Mouse (Mus musculus): ENCODE results near the gene Zfp184. TPM values are rescaled to one million over a fixed set of nuclear protein-coding genes. Genes with fewer than 3 reads are reported as not detected.

Gene Zfp184
- polyA plus RNA-seq, 1 experiment from 2014 or later, result 7.1 TPM

- Histone ChIP-seq H3K4me3 (ENCODE audit: control insufficient read depth in 1 of 2, insufficient read depth in 1 of 2, low read depth in 1 of 2, low read length in 2 of 2) (peak overlapping the region; percentile 59 to 62), H3K9ac (ENCODE audit: low read length) (peak overlapping the region; percentile 81), H3K4me1 (ENCODE audit: control insufficient read depth in 2 of 2, insufficient read depth in 2 of 2, low read length in 2 of 2) (no peaks in the 10 kb centered on the region), H3K4me2 (ENCODE audit: low read length) (peak overlapping the region; percentile 46), H3K9me3 (ENCODE audit: control insufficient read depth, low read length) (no peaks in the 10 kb centered on the region), H3K27ac (replicated peaks in 1 of 2; ENCODE audit: control insufficient read depth in 1 of 2, insufficient read depth in 1 of 2, low read depth in 2 of 2, low read length in 2 of 2) (peak overlapping the region; percentile 86 to 92), H3K27me3 (ENCODE audit: control insufficient read depth, insufficient read depth, low read length) (peaks cover 3% of the 10 kb centered on the region), H3K36me3 (ENCODE audit: control insufficient read depth, insufficient read depth, low read length) (no peaks in the 10 kb centered on the region)
- ATAC-seq (ENCODE audit: insufficient number of reproducible peaks, insufficient read depth, low FRiP score, low read depth), result peak; percentile 78; the same call in 1 of the 2 replicates
- WGBS, result under 1% methylated on average over 23 of the region's 23 CpGs
Observed at GRCm38 (mm10) chr13:21974221-21974725, 29.4 kb downstream of the Zfp184 start.

GRCm38 (mm10) chr13:21974726-21975473 is 30.0 kb downstream of the Zfp184 start:
- Histone ChIP-seq H3K9ac (ENCODE audit: low read length) (peak overlapping the region; percentile 81), H3K4me1 (ENCODE audit: control insufficient read depth in 2 of 2, insufficient read depth in 2 of 2, low read length in 2 of 2) (no peaks in the 10 kb centered on the region), H3K4me2 (ENCODE audit: low read length) (peak overlapping the region; percentile 46), H3K27ac (replicated peaks in 1 of 2; ENCODE audit: control insufficient read depth in 1 of 2, insufficient read depth in 1 of 2, low read depth in 2 of 2, low read length in 2 of 2) (peak overlapping the region; percentile 86 to 92), H3K36me3 (ENCODE audit: control insufficient read depth, insufficient read depth, low read length) (no peaks in the 10 kb centered on the region), H3K27me3 (ENCODE audit: control insufficient read depth, insufficient read depth, low read length) (peaks cover 10% of the 10 kb centered on the region), H3K9me3 (ENCODE audit: control insufficient read depth, low read length) (no peaks in the 10 kb centered on the region), H3K4me3 (ENCODE audit: control insufficient read depth in 1 of 2, insufficient read depth in 1 of 2, low read depth in 1 of 2, low read length in 2 of 2) (peak overlapping the region; percentile 59 to 62)
- peak; percentile 93 for ATAC-seq (ENCODE audit: insufficient number of reproducible peaks, insufficient read depth, low FRiP score, low read depth)
- WGBS, result 4% methylated on average over 20 of the region's 20 CpGs

DNA sequence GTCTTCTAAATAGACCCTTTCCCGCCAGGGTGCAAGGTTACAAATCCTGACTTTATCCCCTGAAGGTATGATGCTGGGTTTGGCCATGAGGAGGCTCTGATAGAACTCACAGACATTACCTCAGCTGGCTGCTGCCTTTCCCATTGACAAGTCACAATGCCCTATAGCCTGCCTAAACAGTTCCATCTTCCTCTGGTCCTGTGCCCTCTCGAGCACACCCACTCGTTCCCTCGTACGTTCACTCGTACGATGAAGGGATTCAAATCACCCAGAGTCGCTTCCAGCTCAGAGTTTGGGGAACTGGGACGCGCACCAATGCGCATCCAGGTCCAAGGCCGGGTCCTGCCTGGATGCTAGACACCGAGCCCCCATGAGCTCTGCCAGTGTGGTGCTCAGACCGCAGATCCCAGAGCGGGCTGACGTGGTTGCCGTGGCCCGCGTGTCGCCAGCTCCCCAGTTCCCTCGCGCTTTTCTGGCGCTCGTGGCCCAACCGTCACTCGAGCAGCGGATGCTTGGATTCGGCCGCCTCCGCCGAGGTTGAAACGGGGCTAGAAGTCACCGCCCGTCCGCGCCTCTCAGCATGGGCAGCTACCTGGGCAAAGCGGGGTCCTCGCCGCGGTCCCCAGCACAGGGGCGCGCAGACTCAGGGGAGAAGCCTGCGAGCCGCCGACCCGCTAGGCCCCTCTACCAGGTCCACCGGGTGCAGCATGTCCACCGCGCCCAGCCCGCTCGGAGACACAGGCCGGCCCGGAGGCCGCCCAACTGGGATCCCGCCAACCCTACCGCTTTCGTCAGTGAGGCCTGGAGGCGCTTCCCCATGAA is 36.3 kb downstream of the Zfp184 start, which contains the start of gene Pom121l2:
Gene Pom121l2 (plus strand): TSS at position 214 of the 822 bp plus-strand sequence.
- H3K27ac ChIP-seq (replicated peaks in 1 of 2; ENCODE audit: control insufficient read depth in 1 of 2, insufficient read depth in 1 of 2, low read depth in 2 of 2, low read length in 2 of 2), result no peak within 1 kb of the TSS
- peaks cover 3 to 4% of the 10 kb centered on the region in 2 experiments; a peak in 1 of 4 replicates for H3K4me1 ChIP-seq (ENCODE audit: control insufficient read depth in 2 of 2, insufficient read depth in 2 of 2, low read length in 2 of 2)
- ATAC-seq (ENCODE audit: insufficient number of reproducible peaks, insufficient read depth, low FRiP score, low read depth), result 0 out of 2 replicates have a peak, but pooled peaks have one; percentile 47
- peaks cover 63% of the 10 kb centered on the region for H3K27me3 ChIP-seq (ENCODE audit: control insufficient read depth, insufficient read depth, low read length)
- no peaks in the 10 kb centered on the region for H3K9me3 ChIP-seq (ENCODE audit: control insufficient read depth, low read length)
- peak within 1 kb of the TSS; percentile 42 to 54 for H3K4me3 ChIP-seq (ENCODE audit: control insufficient read depth in 1 of 2, insufficient read depth in 1 of 2, low read depth in 1 of 2, low read length in 2 of 2)
- under 1% methylated on average over 58 of the region's 58 CpGs for WGBS
- no peaks in the 10 kb centered on the region for H3K36me3 ChIP-seq (ENCODE audit: control insufficient read depth, insufficient read depth, low read length)
- peak within 1 kb of the TSS; percentile 76 for H3K9ac ChIP-seq (ENCODE audit: low read length)
- peak within 1 kb of the TSS; percentile 95 for H3K4me2 ChIP-seq (ENCODE audit: low read length)

DNA sequence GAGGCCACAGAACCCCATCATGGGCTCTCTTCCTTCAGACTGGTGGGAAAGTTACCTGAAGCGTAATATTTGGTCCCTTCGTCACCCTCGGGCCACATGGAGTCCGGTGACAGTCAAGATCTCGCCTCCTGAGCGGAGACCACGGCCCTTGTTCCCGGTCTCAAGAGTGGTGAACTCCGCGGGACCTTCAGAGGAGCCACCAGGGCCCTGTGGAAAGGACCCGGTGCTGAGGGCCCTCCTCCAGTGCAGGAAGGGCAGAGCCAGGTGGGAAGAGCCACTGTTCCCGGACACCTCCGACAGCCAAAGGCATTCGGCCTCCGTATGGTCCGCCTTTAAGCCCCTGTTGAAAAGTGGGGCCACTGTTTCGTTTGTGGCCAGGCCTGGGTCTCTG is 36.9 kb downstream of the Zfp184 start:
- H3K4me1 ChIP-seq (ENCODE audit: control insufficient read depth in 2 of 2, insufficient read depth in 2 of 2, low read length in 2 of 2), result peaks cover 3 to 4% of the 10 kb centered on the region in 2 experiments; a peak in 1 of 4 replicates
- peaks cover 68% of the 10 kb centered on the region for H3K27me3 ChIP-seq (ENCODE audit: control insufficient read depth, insufficient read depth, low read length)
- H3K4me3 ChIP-seq (ENCODE audit: control insufficient read depth in 1 of 2, insufficient read depth in 1 of 2, low read depth in 1 of 2, low read length in 2 of 2), result peak overlapping the region; percentile 42 to 54
- peak overlapping the region; percentile 76 for H3K9ac ChIP-seq (ENCODE audit: low read length)
- H3K4me2 ChIP-seq (ENCODE audit: low read length), result peak overlapping the region; percentile 95
- H3K27ac ChIP-seq (replicated peaks in 1 of 2; ENCODE audit: control insufficient read depth in 1 of 2, insufficient read depth in 1 of 2, low read depth in 2 of 2, low read length in 2 of 2), result no peak overlapping the region
- no peaks in the 10 kb centered on the region for H3K36me3 ChIP-seq (ENCODE audit: control insufficient read depth, insufficient read depth, low read length)
- no peaks in the 10 kb centered on the region for H3K9me3 ChIP-seq (ENCODE audit: control insufficient read depth, low read length)
- WGBS, result 8% methylated on average over 17 of the region's 17 CpGs
- ATAC-seq (ENCODE audit: insufficient number of reproducible peaks, insufficient read depth, low FRiP score, low read depth), result no peak

DNA sequence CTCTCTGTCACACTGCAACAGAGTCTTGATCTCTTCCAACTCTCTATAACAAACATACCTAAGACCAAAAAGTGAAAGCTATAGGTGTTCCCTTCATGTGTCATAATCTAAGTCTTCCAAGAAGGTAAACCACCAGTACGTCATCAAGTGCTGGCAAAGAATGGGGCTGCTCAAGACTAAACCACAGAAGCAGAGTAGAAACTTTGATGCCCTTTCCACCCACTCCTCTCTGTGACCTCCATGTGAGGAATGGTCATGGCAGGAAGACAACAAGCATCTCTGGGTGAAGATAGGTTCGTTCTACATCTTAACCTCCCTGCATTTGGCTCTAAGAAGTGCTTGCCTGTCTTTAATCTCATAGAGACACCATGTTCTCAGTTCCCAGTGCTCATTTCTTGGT is 39.6 kb downstream of the Zfp184 start:
- peaks cover 74% of the 10 kb centered on the region for H3K27me3 ChIP-seq (ENCODE audit: control insufficient read depth, insufficient read depth, low read length)

DNA sequence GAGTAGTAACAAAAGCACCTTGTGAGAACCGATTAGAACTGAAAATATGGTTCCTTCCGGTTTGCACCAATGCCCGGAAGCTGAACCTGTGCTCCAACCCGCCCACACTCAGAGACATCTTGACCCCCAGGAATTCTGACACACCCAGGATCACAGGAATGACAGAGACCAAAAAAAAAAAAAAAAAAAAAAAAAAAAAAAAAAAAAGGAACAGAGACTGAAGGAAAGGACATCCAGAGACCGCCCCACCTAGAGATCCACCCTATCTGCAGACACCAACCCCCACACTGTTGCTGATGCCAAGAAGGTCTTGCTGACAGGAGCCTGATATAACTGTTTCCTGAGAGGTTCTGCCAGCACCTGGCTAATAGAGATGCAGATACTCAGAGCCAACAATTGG is 47.7 kb downstream of the Zfp184 start:
- Histone ChIP-seq H3K9me3 (ENCODE audit: control insufficient read depth, low read length) (peaks cover 7% of the 10 kb centered on the region; the same call in 1 of the 2 replicates), H3K36me3 (ENCODE audit: control insufficient read depth, insufficient read depth, low read length) (no peaks in the 10 kb centered on the region), H3K4me3 (ENCODE audit: control insufficient read depth in 1 of 2, insufficient read depth in 1 of 2, low read depth in 1 of 2, low read length in 2 of 2) (no peak overlapping the region), H3K4me2 (ENCODE audit: low read length) (no peak overlapping the region), H3K27me3 (ENCODE audit: control insufficient read depth, insufficient read depth, low read length) (peaks cover 19% of the 10 kb centered on the region), H3K9ac (ENCODE audit: low read length) (no peak overlapping the region), H3K4me1 (ENCODE audit: control insufficient read depth in 2 of 2, insufficient read depth in 2 of 2, low read length in 2 of 2) (peaks cover 7 to 16% of the 10 kb centered on the region in 2 experiments; a peak in 3 of 4 replicates), H3K27ac (replicated peaks in 1 of 2; ENCODE audit: control insufficient read depth in 1 of 2, insufficient read depth in 1 of 2, low read depth in 2 of 2, low read length in 2 of 2) (no peak overlapping the region)
- WGBS, result 74% methylated on average over 5 of the region's 5 CpGs
- ATAC-seq (ENCODE audit: insufficient number of reproducible peaks, insufficient read depth, low FRiP score, low read depth), result no peak

More for the DNA sequence above, 39.6 kb downstream of the Zfp184 start:
- no peak overlapping the region for H3K4me3 ChIP-seq (ENCODE audit: control insufficient read depth in 1 of 2, insufficient read depth in 1 of 2, low read depth in 1 of 2, low read length in 2 of 2)
- 81% methylated on average over 2 of the region's 2 CpGs for WGBS
- H3K9ac ChIP-seq (ENCODE audit: low read length), result no peak overlapping the region
- no peaks in the 10 kb centered on the region for H3K9me3 ChIP-seq (ENCODE audit: control insufficient read depth, low read length)
- no peaks in the 10 kb centered on the region for H3K36me3 ChIP-seq (ENCODE audit: control insufficient read depth, insufficient read depth, low read length)
- no peak overlapping the region for H3K27ac ChIP-seq (replicated peaks in 1 of 2; ENCODE audit: control insufficient read depth in 1 of 2, insufficient read depth in 1 of 2, low read depth in 2 of 2, low read length in 2 of 2)
- peaks cover 3 to 4% of the 10 kb centered on the region in 2 experiments; a peak in 1 of 4 replicates for H3K4me1 ChIP-seq (ENCODE audit: control insufficient read depth in 2 of 2, insufficient read depth in 2 of 2, low read length in 2 of 2)
- no peak for ATAC-seq (ENCODE audit: insufficient number of reproducible peaks, insufficient read depth, low FRiP score, low read depth)
- H3K4me2 ChIP-seq (ENCODE audit: low read length), result no peak overlapping the region
